Mouse (Mus musculus) midbrain, embryonic 11.5 days (tissue): ENCODE results near the gene Atg3. TPM values are rescaled to one million over a fixed set of nuclear protein-coding genes. Genes with fewer than 3 reads are reported as not detected.
A peak's percentile ranks its signal among the peaks of the same experiment; 100 is the strongest.

Source experiments
- ATAC-seq: fragments of 200-750 bp; cut with Nextera tagmentation; 2 replicates; pipeline ENCODE4 v1.8.0; 2017; ENCODE audit warnings: moderate TSS enrichment, moderate library complexity; ENCODE audit not compliant: low FRiP score
- DNase-seq: peaks from one replicate; pipeline ENCODE4 v3.0.0; 2015; ENCODE audit warnings: low spot score; ENCODE audit errors: missing footprints
- H3K27ac ChIP-seq: fragments of 300-500 bp; sonication (generic); 2 replicates; pipeline ENCODE4 v1.5.1; 2014; ENCODE audit warnings: low read depth, low read length
- H3K27me3 ChIP-seq: fragments of 300-500 bp; sonication (generic); 2 replicates; pipeline ENCODE4 v1.6.1; 2014; ENCODE audit warnings: mild to moderate bottlenecking, low read length, moderate library complexity, mixed read lengths; ENCODE audit not compliant: control insufficient read depth, insufficient read depth
- H3K36me3 ChIP-seq: fragments of 300-500 bp; sonication (generic); 2 replicates; pipeline ENCODE4 v1.6.1; 2014; ENCODE audit warnings: mild to moderate bottlenecking, low read length, moderate library complexity, mixed read lengths; ENCODE audit not compliant: control insufficient read depth, insufficient read depth
- H3K4me1 ChIP-seq: fragments of 300-500 bp; sonication (generic); 2 replicates; pipeline ENCODE4 v1.6.1; 2014; ENCODE audit warnings: low read length; ENCODE audit not compliant: control insufficient read depth, insufficient read depth
- H3K4me2 ChIP-seq: fragments of 300-500 bp; sonication (generic); 2 replicates; pipeline ENCODE4 v1.6.1; 2014; ENCODE audit warnings: mild to moderate bottlenecking, moderate library complexity
- H3K4me3 ChIP-seq: fragments of 300-500 bp; sonication (generic); 2 replicates; pipeline ENCODE4 v1.5.1; 2014; ENCODE audit warnings: low read depth, low read length
- H3K9ac ChIP-seq: fragments of 300-500 bp; sonication (generic); 2 replicates; pipeline ENCODE4 v1.6.1; 2014; ENCODE audit warnings: low read length
- H3K9me3 ChIP-seq: fragments of 300-500 bp; sonication (generic); 2 replicates; pipeline ENCODE4 v1.6.1; 2016; ENCODE audit warnings: low read length; ENCODE audit not compliant: control insufficient read depth
- WGBS: fragments of 180-500 bp; shearing (Covaris S2); extraction: QIAGEN DNeasy Blood & Tissue Kit; methylation state at CpG from one replicate; pipeline ENCODE4 v1.1.7; 2014; 5-methylcytosine and 5-hydroxymethylcytosine counted together
- polyA plus RNA-seq: library from polyadenylated mRNA; unstranded; fragments of >200 nt; fragmentation: Nextera tagmentation; extraction: Ambion mirVana; gene quantifications from 2 replicates; pipeline ENCODE4 v1.2.1, GENCODE M21; 2014

The Atg3 gene
- polyA plus RNA-seq, 1 experiment from 2014 or later: 41.1 TPM

DNA sequence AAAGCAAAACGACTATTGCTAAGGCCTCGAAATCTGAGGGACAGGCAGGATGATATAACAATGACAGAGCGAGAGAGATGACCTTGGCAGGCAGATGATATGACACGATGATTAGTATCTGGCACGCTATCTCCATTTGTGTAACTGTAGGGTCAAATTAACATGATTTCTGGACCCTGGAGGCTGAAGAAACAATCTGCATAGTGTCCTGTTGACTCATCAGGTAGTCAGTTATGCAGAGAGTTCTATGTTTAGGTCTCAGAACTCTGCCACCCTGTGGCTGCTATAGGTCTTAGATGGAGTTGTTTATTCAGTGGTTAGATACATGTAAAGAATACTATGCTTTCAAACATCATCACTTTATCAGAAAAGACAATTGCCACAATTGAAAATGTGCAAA lies 16.9 kb upstream of the Atg3 start:
- Histone ChIP-seq H3K27ac (no peak overlapping the region), H3K4me1 (no peaks in the 10 kb centered on the region), H3K9ac (no peak overlapping the region), H3K27me3 (no peaks in the 10 kb centered on the region), H3K9me3 (no peaks in the 10 kb centered on the region; the same call in 1 of the 2 replicates), H3K4me2 (no peak overlapping the region), H3K4me3 (no peak overlapping the region), H3K36me3 (peaks cover 21% of the 10 kb centered on the region; the same call in 1 of the 2 replicates)
- 95% methylated on average over 5 of the region's 5 CpGs for WGBS
- DNase-seq (peak; percentile 8), ATAC-seq (no peak)

DNA sequence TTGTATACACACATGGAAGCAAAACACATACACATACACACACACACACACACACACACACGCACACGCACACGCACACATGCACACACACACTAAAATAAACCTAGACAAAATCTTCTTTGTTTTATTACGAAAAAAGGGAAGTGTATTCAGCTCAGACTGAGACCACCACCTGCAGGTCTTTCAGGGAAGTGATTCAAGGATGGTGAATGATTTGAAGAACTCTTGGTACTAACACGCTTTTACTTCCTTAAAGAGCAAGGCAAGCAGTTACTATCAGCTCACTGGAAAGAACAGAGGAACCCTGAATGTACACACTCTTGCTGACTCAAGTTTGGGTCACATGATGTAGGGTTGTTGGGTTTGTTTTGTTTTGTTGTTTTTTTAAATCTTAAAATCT lies 16.0 kb upstream of the Atg3 start:
- Histone ChIP-seq H3K9ac (no peak overlapping the region), H3K36me3 (peaks cover 21% of the 10 kb centered on the region; the same call in 1 of the 2 replicates), H3K4me2 (no peak overlapping the region), H3K9me3 (no peaks in the 10 kb centered on the region; the same call in 1 of the 2 replicates), H3K4me1 (no peaks in the 10 kb centered on the region), H3K27me3 (no peaks in the 10 kb centered on the region), H3K27ac (no peak overlapping the region), H3K4me3 (no peak overlapping the region)
- ATAC-seq: no peak
- 96% methylated on average over 5 of the region's 5 CpGs for WGBS
- DNase-seq: peak; percentile 44

- 94% methylated on average over 6 of the region's 6 CpGs for WGBS
- ATAC-seq (no peak), DNase-seq (no peak)
- Histone ChIP-seq H3K9me3 (no peaks in the 10 kb centered on the region), H3K27me3 (no peaks in the 10 kb centered on the region), H3K4me3 (no peak overlapping the region), H3K27ac (no peak overlapping the region), H3K4me1 (no peaks in the 10 kb centered on the region), H3K4me2 (no peak overlapping the region), H3K36me3 (peaks cover 21% of the 10 kb centered on the region; the same call in 1 of the 2 replicates), H3K9ac (no peak overlapping the region)
Observed at GRCm38 (mm10) chr16:45145119-45145518, 13.5 kb upstream of the Atg3 start.

DNA sequence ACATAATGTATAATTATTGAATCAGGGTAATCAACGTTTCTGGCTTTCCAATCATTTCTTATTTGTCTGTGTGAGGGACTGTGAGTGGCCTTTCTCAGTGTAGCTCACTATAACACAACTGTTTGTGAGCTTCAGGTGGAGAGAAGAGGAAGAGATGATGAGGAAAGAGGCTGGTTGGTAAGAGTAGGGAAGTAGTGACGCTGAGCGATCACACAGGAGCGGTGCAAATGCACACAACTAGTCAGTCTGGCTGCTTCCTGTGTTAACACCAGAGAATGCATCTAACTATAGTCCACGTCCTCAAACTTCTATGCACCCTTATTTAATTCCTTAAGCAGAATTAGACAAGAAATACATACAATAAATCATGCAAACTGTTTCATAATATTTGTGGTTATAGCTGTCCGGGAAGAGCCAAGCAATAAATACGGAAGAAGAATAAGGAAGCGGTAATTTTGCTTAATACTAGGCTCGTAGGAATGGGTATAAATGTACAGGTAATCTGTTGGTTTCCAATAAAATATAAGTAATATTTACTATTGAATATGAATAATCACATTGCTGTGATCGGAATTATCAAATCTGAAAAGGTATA lies 10.0 kb upstream of the Atg3 start:
- DNase-seq: no peak
- ATAC-seq: no peak
- Histone ChIP-seq H3K9me3 (no peaks in the 10 kb centered on the region), H3K4me3 (no peak overlapping the region), H3K4me1 (no peaks in the 10 kb centered on the region), H3K27ac (no peak overlapping the region), H3K4me2 (no peak overlapping the region), H3K27me3 (no peaks in the 10 kb centered on the region), H3K36me3 (peaks cover 8% of the 10 kb centered on the region; the same call in 1 of the 2 replicates), H3K9ac (no peak overlapping the region)
- 90% methylated on average over 10 of the region's 10 CpGs for WGBS

DNA sequence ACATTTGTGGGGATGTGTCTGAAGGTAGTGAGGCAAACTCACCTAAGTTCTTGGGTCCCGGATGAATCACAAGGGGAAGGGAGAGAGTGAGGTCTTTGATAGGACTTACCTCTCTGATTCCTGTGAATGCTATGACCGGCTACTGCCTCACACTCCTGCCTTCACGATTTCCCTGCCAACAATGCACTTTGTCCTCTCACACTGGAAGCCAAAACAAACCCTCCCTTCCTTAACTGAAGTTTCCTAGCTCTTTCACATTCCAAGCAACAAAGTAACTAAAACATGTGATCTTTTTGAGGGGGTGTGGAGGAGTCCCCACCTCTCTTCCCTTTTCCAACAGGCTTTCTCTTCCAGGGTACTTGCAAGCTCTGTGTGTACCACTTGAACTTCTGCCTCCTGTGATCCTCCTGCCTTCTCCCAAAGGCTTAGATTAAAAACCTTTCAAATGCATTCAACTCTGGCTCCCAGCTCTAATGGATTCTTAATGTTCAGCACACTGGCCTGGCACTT lies 3.8 kb upstream of the Atg3 start:
- no peak overlapping the region for H3K9ac ChIP-seq
- no peaks in the 10 kb centered on the region for H3K9me3 ChIP-seq
- WGBS: 88% methylated on average over 3 of the region's 3 CpGs
- no peaks in the 10 kb centered on the region for H3K27me3 ChIP-seq
- H3K4me2 ChIP-seq: no peak overlapping the region
- no peak overlapping the region for H3K27ac ChIP-seq
- no peaks in the 10 kb centered on the region for H3K36me3 ChIP-seq
- DNase-seq (no peak), ATAC-seq (no peak)
- H3K4me1 ChIP-seq: peaks cover 8% of the 10 kb centered on the region
- H3K4me3 ChIP-seq: no peak overlapping the region

- H3K27me3 ChIP-seq: no peaks in the 10 kb centered on the region
- peak; percentile 77 for ATAC-seq
- peak overlapping the region; percentile 83 for H3K4me2 ChIP-seq
- 2% methylated on average over 20 of the region's 20 CpGs for WGBS
- H3K9me3 ChIP-seq: no peaks in the 10 kb centered on the region
- peak overlapping the region; percentile 74 for H3K27ac ChIP-seq
- H3K4me1 ChIP-seq: peaks cover 8% of the 10 kb centered on the region
- peak overlapping the region; percentile 59 for H3K4me3 ChIP-seq
- no peaks in the 10 kb centered on the region for H3K36me3 ChIP-seq
- H3K9ac ChIP-seq: peak overlapping the region; percentile 82
- no peak for DNase-seq
Observed at GRCm38 (mm10) chr16:45158136-45158521, 456 bp upstream of the Atg3 start.

- H3K9me3 ChIP-seq: no peaks in the 10 kb centered on the region
- peaks cover 8% of the 10 kb centered on the region for H3K4me1 ChIP-seq
- DNase-seq: no peak
- no peaks in the 10 kb centered on the region for H3K27me3 ChIP-seq
- H3K36me3 ChIP-seq: no peaks in the 10 kb centered on the region
- WGBS: 6% methylated on average over 11 of the region's 11 CpGs
- ATAC-seq: no peak
- peak overlapping the region; percentile 59 for H3K4me3 ChIP-seq
- H3K4me2 ChIP-seq: peak overlapping the region; percentile 61
- H3K9ac ChIP-seq: peak overlapping the region; percentile 72
- H3K27ac ChIP-seq: no peak overlapping the region; the same call in 1 of the 2 replicates
Observed at GRCm38 (mm10) chr16:45159389-45159716, 768 bp downstream of the Atg3 start.

GRCm38 (mm10) chr16:45178552-45178951 lies 20.0 kb downstream of the Atg3 start:
- WGBS: 81% methylated on average over 2 of the region's 2 CpGs

DNA sequence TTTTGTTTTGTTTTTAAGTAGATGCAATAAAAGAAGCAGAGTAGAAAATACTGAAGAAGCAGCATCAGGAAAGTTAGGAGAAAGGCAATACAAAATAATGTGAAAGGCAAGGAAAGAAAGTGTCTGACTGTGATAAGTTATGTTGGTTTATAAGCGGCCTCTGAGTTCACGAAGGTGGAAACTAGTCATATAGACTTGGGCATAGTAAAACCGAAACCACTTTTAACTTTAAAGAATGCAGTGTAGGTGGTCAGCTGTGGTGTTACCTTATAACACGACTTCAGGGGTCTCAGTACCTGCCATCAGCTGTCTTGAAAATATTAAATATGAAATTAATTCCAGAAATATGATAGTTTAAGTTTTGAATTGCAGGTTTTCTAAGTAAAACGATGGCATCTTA lies 23.2 kb downstream of the Atg3 start:
- H3K36me3 ChIP-seq: no peaks in the 10 kb centered on the region
- no peaks in the 10 kb centered on the region for H3K4me1 ChIP-seq
- WGBS: 90% methylated on average over 5 of the region's 5 CpGs
- DNase-seq (no peak), ATAC-seq (no peak)
- H3K27ac ChIP-seq: no peak overlapping the region
- no peak overlapping the region for H3K4me2 ChIP-seq
- H3K27me3 ChIP-seq: no peaks in the 10 kb centered on the region
- H3K4me3 ChIP-seq: no peak overlapping the region
- H3K9ac ChIP-seq: no peak overlapping the region
- H3K9me3 ChIP-seq: no peaks in the 10 kb centered on the region

More at GRCm38 (mm10) chr16:45178552-45178951, 20.0 kb downstream of the Atg3 start:
- Histone ChIP-seq H3K4me1 (no peaks in the 10 kb centered on the region), H3K27me3 (no peaks in the 10 kb centered on the region), H3K9ac (no peak overlapping the region), H3K36me3 (0 out of 2 replicates have a peak, but pooled peaks cover 3% of the 10 kb centered on the region), H3K4me3 (no peak overlapping the region), H3K27ac (no peak overlapping the region), H3K4me2 (no peak overlapping the region), H3K9me3 (no peaks in the 10 kb centered on the region)
- no peak for ATAC-seq
- no peak for DNase-seq
